Mouse (Mus musculus) MEL (cell line): Measurements from ENCODE around the gene Cd72.

Experiments
- CTCF ChIP-seq, 3 experiments: IDR thresholded peaks in 2 of 3; conservative IDR thresholded peaks in 1 of 3; 2 replicates each; pipeline ENCODE4 v1.5.1; 2011 to 2012; ENCODE audit warnings: low read length in 3 of 3, low read depth in 2 of 3, mild to moderate bottlenecking in 2 of 3, improper control_type of control experiment in 1 of 3, inconsistent platforms in 1 of 3, mixed read lengths in 1 of 3, moderate library complexity in 1 of 3; ENCODE audit not compliant: control insufficient read depth in 1 of 3, insufficient read depth in 1 of 3, poor library complexity in 1 of 3, severe bottlenecking in 1 of 3
- E2F4 ChIP-seq: IDR thresholded peaks from 2 replicates; pipeline ENCODE4 v1.6.1; 2011; ENCODE audit warnings: low read depth, low read length, improper control_type of control experiment, borderline replicate concordance
- EP300 ChIP-seq, 2 experiments: IDR thresholded peaks; 2 replicates each; pipeline ENCODE4 v1.6.1; 2011; ENCODE audit warnings: improper control_type of control experiment in 2 of 2, low read length in 2 of 2, low read depth in 1 of 2, mild to moderate bottlenecking in 1 of 2
- ETS1 ChIP-seq: IDR thresholded peaks from 2 replicates; pipeline ENCODE4 v1.6.1; 2012; ENCODE audit warnings: low read depth, mild to moderate bottlenecking, inconsistent platforms, low read length, improper control_type of control experiment, moderate library complexity
- MAZ ChIP-seq: IDR thresholded peaks from 2 replicates; pipeline ENCODE4 v1.6.1; 2012; ENCODE audit warnings: low read depth, mild to moderate bottlenecking, inconsistent platforms, low read length, improper control_type of control experiment
- NRF1 ChIP-seq: IDR thresholded peaks from 2 replicates; pipeline ENCODE4 v1.6.1; 2014; ENCODE audit warnings: low read depth, mild to moderate bottlenecking, inconsistent platforms, low read length, improper control_type of control experiment, moderate library complexity; ENCODE audit not compliant: poor library complexity, insufficient read depth, severe bottlenecking
- POLR2A ChIP-seq, 2 experiments: IDR thresholded peaks; 2 replicates each; pipeline ENCODE4 v1.6.1; 2011 to 2012; ENCODE audit warnings: low read length in 2 of 2, mild to moderate bottlenecking in 2 of 2, control low read depth in 1 of 2, improper control_type of control experiment in 1 of 2, low read depth in 1 of 2, moderate library complexity in 1 of 2; ENCODE audit not compliant: control insufficient read depth in 1 of 2, insufficient read depth in 1 of 2, poor library complexity in 1 of 2
- ZC3H11A ChIP-seq: IDR thresholded peaks from 2 replicates; pipeline ENCODE4 v1.6.1; 2012; ENCODE audit warnings: low read depth, mild to moderate bottlenecking, inconsistent platforms, low read length, improper control_type of control experiment

- TF ChIP-seq CTCF (IDR thresholded peaks at IDR 0.05 in 2 of 3, conservative IDR thresholded peaks at IDR 0.05 in 1 of 3; ENCODE audit: control insufficient read depth in 1 of 3, insufficient read depth in 1 of 3, low read depth in 2 of 3, low read length in 3 of 3, poor library complexity in 1 of 3, severe bottlenecking in 1 of 3) (no peak), ZC3H11A (no peak), MAZ (no peak), NRF1 (no peak), EP300 (IDR thresholded peaks at IDR 0.05; ENCODE audit: low read depth in 1 of 2, low read length in 2 of 2) (no peak), POLR2A (IDR thresholded peaks at IDR 0.05; ENCODE audit: control insufficient read depth in 1 of 2, insufficient read depth in 1 of 2, low read depth in 1 of 2, low read length in 2 of 2, poor library complexity in 1 of 2) (no peak), ETS1 (no peak), E2F4 (no peak)
Measured at GRCm38 (mm10) chr4:43447251-43447650, 7.2 kb downstream of the Cd72 start.
